Comparison of ENCODE assay signal across 8 mouse cellular contexts in the genomic region with DNA sequence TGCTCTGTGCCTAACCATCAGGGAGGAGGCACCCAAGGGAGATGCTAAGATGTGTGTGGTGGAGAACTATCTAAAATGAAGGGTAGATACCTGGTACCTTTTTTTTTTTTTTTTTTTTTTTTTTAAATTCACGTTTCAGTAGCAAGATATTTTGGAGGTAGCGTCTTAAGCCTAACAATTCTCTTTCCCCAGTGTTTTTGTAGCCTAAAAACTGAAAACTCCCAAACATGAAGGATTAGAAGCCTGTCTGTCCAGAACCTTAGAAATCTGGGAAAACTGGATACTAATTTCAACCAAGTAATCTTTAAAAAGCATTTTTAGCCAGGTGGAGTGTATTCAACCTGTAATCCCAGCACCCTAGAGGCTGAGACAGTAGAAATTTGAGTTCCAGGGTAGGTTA. TPM values are rescaled to one million over a fixed set of nuclear protein-coding genes. Genes with fewer than 3 reads are reported as not detected.
DNase-seq lines count a peak whose midpoint lies in the region; ATAC-seq and TF ChIP-seq lines count a peak whose summit lies in the region.

No protein-coding gene starts in this region.

- H3K4me1 ChIP-seq in kidney, embryonic 15.5 days = peaks cover 28% of the 10 kb centered on the region
- peaks cover 2% of the 10 kb centered on the region; the same call in 1 of the 2 replicates for H3K4me1 ChIP-seq in cortical plate, adult 2 months (ENCODE audit: control insufficient read depth, insufficient read depth, low read length)
- peaks cover 18% of the 10 kb centered on the region for H3K4me1 ChIP-seq in hindbrain, embryonic 16.5 days (ENCODE audit: control insufficient read depth, insufficient read depth, low read depth, low read length)
- peaks cover 34% of the 10 kb centered on the region for H3K4me1 ChIP-seq in midbrain, embryonic 15.5 days

- no peak for ATAC-seq in kidney, embryonic 15.5 days (replicated peaks; ENCODE audit: low FRiP score)
- no peak for ATAC-seq in hindbrain, embryonic 16.5 days
- ATAC-seq in midbrain, embryonic 15.5 days (replicated peaks) = no peak

- H3K4me3 ChIP-seq in kidney, embryonic 15.5 days (replicated peaks) = peak overlapping the region; percentile 100
- peak overlapping the region; percentile 81 for H3K4me3 ChIP-seq in cortical plate, adult 2 months (ENCODE audit: insufficient read depth, low read length)
- peak overlapping the region; percentile 89 for H3K4me3 ChIP-seq in hindbrain, embryonic 16.5 days (ENCODE audit: low read length)
- peak overlapping the region; percentile 79 for H3K4me3 ChIP-seq in midbrain, embryonic 15.5 days

- DNase-seq in kidney, adult 9 months = no peak
- DNase-seq in layer of hippocampus, postnatal 10 days (ENCODE audit: low spot score in 2 of 2) = no peak
- DNase-seq in embryo, embryonic 11 days = no peak
- no peak for DNase-seq in thymus, postnatal 25 days

- TF ChIP-seq CTCF in cortical plate, adult 2 months (IDR thresholded peaks at IDR 0.05; ENCODE audit: extremely low read depth, insufficient read depth, low read length) = no peak

- no peak for TF ChIP-seq POLR2A in cortical plate, adult 2 months (IDR thresholded peaks at IDR 0.05; ENCODE audit: extremely low read depth, insufficient read depth, low read length)

- WGBS in kidney, embryonic 15.5 days = 37% methylated on average over 2 of the region's 2 CpGs
- WGBS in hindbrain, embryonic 16.5 days = 62% methylated on average over 2 of the region's 2 CpGs
- 51% methylated on average over 2 of the region's 2 CpGs for whole genome bisulfite sequencing in midbrain, embryonic 15.5 days

- no peaks in the 10 kb centered on the region for H3K27me3 ChIP-seq in kidney, embryonic 15.5 days
- no peaks in the 10 kb centered on the region for H3K27me3 ChIP-seq in hindbrain, embryonic 16.5 days (replicated peaks; ENCODE audit: control insufficient read depth, insufficient read depth, low read length)
- H3K27me3 ChIP-seq in midbrain, embryonic 15.5 days (replicated peaks) = no peaks in the 10 kb centered on the region

- H3K9me3 ChIP-seq in kidney, embryonic 15.5 days (replicated peaks) = no peaks in the 10 kb centered on the region
- no peaks in the 10 kb centered on the region for H3K9me3 ChIP-seq in hindbrain, embryonic 16.5 days (ENCODE audit: control insufficient read depth, low read length)
- no peaks in the 10 kb centered on the region for H3K9me3 ChIP-seq in midbrain, embryonic 15.5 days

- H3K27ac ChIP-seq in kidney, embryonic 15.5 days = peak overlapping the region; percentile 77; the same call in 1 of the 2 replicates
- no peak overlapping the region for H3K27ac ChIP-seq in cortical plate, adult 2 months (ENCODE audit: insufficient read depth, low read length)
- no peak overlapping the region for H3K27ac ChIP-seq in hindbrain, embryonic 16.5 days (ENCODE audit: low read depth, low read length)
- H3K27ac ChIP-seq in midbrain, embryonic 15.5 days = no peak overlapping the region

- peak overlapping the region; percentile 98 for H3K9ac ChIP-seq in kidney, embryonic 15.5 days
- peak overlapping the region; percentile 98 for H3K9ac ChIP-seq in hindbrain, embryonic 16.5 days (ENCODE audit: low read depth, low read length)
- peak overlapping the region; percentile 93 for H3K9ac ChIP-seq in midbrain, embryonic 15.5 days

- H3K36me3 ChIP-seq in kidney, embryonic 15.5 days = peaks cover 43% of the 10 kb centered on the region
- H3K36me3 ChIP-seq in hindbrain, embryonic 16.5 days (ENCODE audit: control insufficient read depth, insufficient read depth, low read length) = 0 out of 2 replicates have a peak, but pooled peaks cover 3% of the 10 kb centered on the region
- peaks cover 14% of the 10 kb centered on the region; the same call in 1 of the 2 replicates for H3K36me3 ChIP-seq in midbrain, embryonic 15.5 days (replicated peaks)

- peak overlapping the region; percentile 79 for H3K4me2 ChIP-seq in kidney, embryonic 15.5 days
- peak overlapping the region; percentile 91 for H3K4me2 ChIP-seq in hindbrain, embryonic 16.5 days (ENCODE audit: low read length)
- peak overlapping the region; percentile 91 for H3K4me2 ChIP-seq in midbrain, embryonic 15.5 days

RNA-seq across cellular contexts. Expression of gene Foxk2, which starts 1.3 kb away (rescaled TPM):
- polyA plus RNA-seq in kidney, embryonic 15.5 days (2015; fragmentation: Nextera tagmentation; extraction: Ambion mirVana) = 8.0 TPM in 2 replicates
- 51.7 and 53.3 TPM in 2 replicates for polyA plus RNA-seq in cortical plate, adult 2 months (2012; rRNA removed)
- polyA plus RNA-seq in hindbrain, embryonic 16.5 days (2015; fragmentation: Nextera tagmentation; extraction: Ambion mirVana) = 11.6 and 12.5 TPM in 2 replicates
- polyA plus RNA-seq in midbrain, embryonic 15.5 days (2015; fragmentation: Nextera tagmentation; extraction: Ambion mirVana) = 14.3 and 17.1 TPM in 2 replicates
- total RNA-seq in layer of hippocampus, postnatal 10 days (2021) = 100 to 1,000 TPM in 1 of 2 experiments, 10 to 100 TPM in 1; 93.6 to 102 TPM

RNA-seq across cellular contexts. Expression of gene Narf, which starts 24.0 kb away (rescaled TPM):
- 53.8 and 60.5 TPM in 2 replicates for polyA plus RNA-seq in kidney, embryonic 15.5 days (2015; fragmentation: Nextera tagmentation; extraction: Ambion mirVana)
- polyA plus RNA-seq in cortical plate, adult 2 months (2012; rRNA removed) = 43.1 and 43.3 TPM in 2 replicates
- 85.9 and 89.8 TPM in 2 replicates for polyA plus RNA-seq in hindbrain, embryonic 16.5 days (2015; fragmentation: Nextera tagmentation; extraction: Ambion mirVana)
- 101 and 106 TPM in 2 replicates for polyA plus RNA-seq in midbrain, embryonic 15.5 days (2015; fragmentation: Nextera tagmentation; extraction: Ambion mirVana)
- 10 to 100 TPM; 58.2 to 71.4 TPM for total RNA-seq in layer of hippocampus, postnatal 10 days (2021)

RNA-seq across cellular contexts. Expression of gene Cybc1, which starts 32.0 kb away (rescaled TPM):
- polyA plus RNA-seq in kidney, embryonic 15.5 days (2015; fragmentation: Nextera tagmentation; extraction: Ambion mirVana) = 32.6 and 34.4 TPM in 2 replicates
- polyA plus RNA-seq in cortical plate, adult 2 months (2012; rRNA removed) = 25.9 and 27.5 TPM in 2 replicates
- 36.8 and 41.0 TPM in 2 replicates for polyA plus RNA-seq in hindbrain, embryonic 16.5 days (2015; fragmentation: Nextera tagmentation; extraction: Ambion mirVana)
- polyA plus RNA-seq in midbrain, embryonic 15.5 days (2015; fragmentation: Nextera tagmentation; extraction: Ambion mirVana) = 38.4 and 41.4 TPM in 2 replicates
- total RNA-seq in layer of hippocampus, postnatal 10 days (2021) = 10 to 100 TPM; 30.6 to 31.7 TPM

RNA-seq across cellular contexts. Expression of gene Ogfod3, which starts 56.6 kb away (rescaled TPM):
- 31.7 and 32.0 TPM in 2 replicates for polyA plus RNA-seq in kidney, embryonic 15.5 days (2015; fragmentation: Nextera tagmentation; extraction: Ambion mirVana)
- 6.2 and 7.8 TPM in 2 replicates for polyA plus RNA-seq in cortical plate, adult 2 months (2012; rRNA removed)
- polyA plus RNA-seq in hindbrain, embryonic 16.5 days (2015; fragmentation: Nextera tagmentation; extraction: Ambion mirVana) = 32.7 and 33.3 TPM in 2 replicates
- polyA plus RNA-seq in midbrain, embryonic 15.5 days (2015; fragmentation: Nextera tagmentation; extraction: Ambion mirVana) = 22.4 and 26.6 TPM in 2 replicates
- 1 to 10 TPM; 7.4 to 9.5 TPM for total RNA-seq in layer of hippocampus, postnatal 10 days (2021)

RNA-seq across cellular contexts. Expression of gene Hexdc, which starts 56.8 kb away (rescaled TPM):
- 9.6 and 13.7 TPM in 2 replicates for polyA plus RNA-seq in kidney, embryonic 15.5 days (2015; fragmentation: Nextera tagmentation; extraction: Ambion mirVana)
- 69.9 and 70.0 TPM in 2 replicates for polyA plus RNA-seq in cortical plate, adult 2 months (2012; rRNA removed)
- polyA plus RNA-seq in hindbrain, embryonic 16.5 days (2015; fragmentation: Nextera tagmentation; extraction: Ambion mirVana) = 31.4 and 37.9 TPM in 2 replicates
- polyA plus RNA-seq in midbrain, embryonic 15.5 days (2015; fragmentation: Nextera tagmentation; extraction: Ambion mirVana) = 33.7 and 34.6 TPM in 2 replicates
- total RNA-seq in layer of hippocampus, postnatal 10 days (2021) = 10 to 100 TPM; 38.7 to 41.1 TPM
